Comparison of ENCODE assay signal across 8 mouse cellular contexts in the genomic region with DNA sequence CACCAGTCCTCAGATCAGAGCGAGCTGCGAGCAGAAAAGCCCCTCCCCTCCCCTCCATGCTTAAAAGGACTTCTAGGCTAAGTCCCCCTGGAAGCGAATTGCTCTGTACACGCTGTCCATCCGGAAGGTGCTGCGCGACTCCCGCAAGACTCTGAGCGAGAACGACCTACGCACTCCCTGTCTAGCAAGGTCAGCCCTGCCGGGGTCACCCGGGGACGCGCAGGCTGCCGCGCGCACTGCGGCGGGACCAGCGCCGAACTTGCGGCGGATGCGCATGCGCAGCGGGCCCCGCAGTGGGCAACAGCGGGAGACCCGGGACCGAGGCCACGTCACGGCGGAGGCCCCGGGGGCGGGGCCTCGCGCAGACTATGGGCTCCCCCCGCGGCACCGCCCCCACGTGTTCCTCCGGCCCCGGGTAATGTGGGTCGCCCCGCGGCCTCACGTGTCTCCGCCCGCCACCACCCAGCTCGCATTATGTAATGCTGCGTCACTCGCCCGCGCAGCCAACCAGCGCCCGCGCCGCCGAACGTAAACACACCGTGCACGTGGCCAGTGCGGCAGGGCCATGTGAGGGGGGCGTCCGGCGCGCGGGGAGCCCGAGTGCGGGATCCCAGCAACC. TPM values are rescaled to one million over a fixed set of nuclear protein-coding genes. Genes with fewer than 3 reads are reported as not detected.
DNase-seq lines count a peak whose midpoint lies in the region; TF ChIP-seq lines count a peak whose summit lies in the region.

No protein-coding gene starts in this region.

- intact Hi-C loops in gastrocnemius, adult 2 months (cut with DNase I) = loop anchor here (5.0 kb wide), 1 partner anchor 34 kb away; a partner anchor contains a TSS

- no peak for TF ChIP-seq CTCF in gastrocnemius, adult 2 months (IDR thresholded peaks at IDR 0.05)

- peak overlapping the region; percentile 99 for H3K4me3 ChIP-seq in gastrocnemius, adult 2 months
- H3K4me3 ChIP-seq in megakaryocyte, embryonic 14.5 days (replicated peaks) = peak overlapping the region; percentile 96

- H3K27me3 ChIP-seq in megakaryocyte, embryonic 14.5 days (replicated peaks) = no peaks in the 10 kb centered on the region

- DNase-seq in WW6 (ENCODE audit: low read depth, low spot score) = peak; percentile 88
- peak; percentile 95 to 97 for DNase-seq in cerebellum, postnatal 4 days (ENCODE audit: low spot score in 2 of 2)
- peak; percentile 99 for DNase-seq in gastrocnemius, adult 2 months
- peak; percentile 81 for DNase-seq in hindlimb bud, embryonic 11.5 days (ENCODE audit: extremely low spot score, low read depth, low spot score)
- DNase-seq in left cerebral cortex, adult 8-10 months (ENCODE audit: low spot score in 2 of 2) = peak; percentile 97 to 98
- DNase-seq in right cerebral cortex, postnatal 10 days (ENCODE audit: low spot score in 2 of 2) = peak; percentile 98
- DNase-seq in urinary bladder, postnatal 25 days (ENCODE audit: low spot score) = peak; percentile 95

- H3K36me3 ChIP-seq in megakaryocyte, embryonic 14.5 days (replicated peaks; ENCODE audit: low read length) = no peaks in the 10 kb centered on the region

- H3K4me1 ChIP-seq in megakaryocyte, embryonic 14.5 days = peaks cover 38% of the 10 kb centered on the region

- H3K9me3 ChIP-seq in megakaryocyte, embryonic 14.5 days = no peaks in the 10 kb centered on the region

- peak overlapping the region; percentile 100 for H3K27ac ChIP-seq in gastrocnemius, adult 2 months

RNA-seq across cellular contexts. Expression of a gene that starts 0.7 kb away (rescaled TPM):
- 10 to 100 TPM; 49.9 to 91.6 TPM for total RNA-seq in gastrocnemius, adult 2 months (2021)
- 100 to 1,000 TPM in 2 of 4 experiments, 10 to 100 TPM in 2; 95.3 to 114 (median 105) TPM for total RNA-seq in left cerebral cortex, adult 8-10 months (2022)
- polyA plus RNA-seq in megakaryocyte, embryonic 14.5 days (2012; ENCODE audit: insufficient read depth, low replicate concordance) = 0.32 TPM in 1 of 2 replicates, not detected in the other

RNA-seq across cellular contexts. Expression of a gene that starts 32.7 kb away (rescaled TPM):
- 10 to 100 TPM; 30.1 to 44.9 TPM for total RNA-seq in gastrocnemius, adult 2 months (2021)
- 10 to 100 TPM; 81.8 to 98.4 (median 95.8) TPM for total RNA-seq in left cerebral cortex, adult 8-10 months (2022)
- 0.51 TPM in 1 of 2 replicates, not detected in the other for polyA plus RNA-seq in megakaryocyte, embryonic 14.5 days (2012; ENCODE audit: insufficient read depth, low replicate concordance)

RNA-seq across cellular contexts. Expression of a gene that starts 33.0 kb away (rescaled TPM):
- total RNA-seq in gastrocnemius, adult 2 months (2021) = 100 to 1,000 TPM; 519 to 581 TPM
- total RNA-seq in left cerebral cortex, adult 8-10 months (2022) = 100 to 1,000 TPM; 388 to 418 (median 397) TPM
- 78.0 and 176 TPM in 2 replicates for polyA plus RNA-seq in megakaryocyte, embryonic 14.5 days (2012; ENCODE audit: insufficient read depth, low replicate concordance)

Comparison
In these comparisons a context has a peak if more than half of its experiments do, and no peak if none do; other contexts are left out.
1. Peak in every context shown above with its lines: DNase-seq, H3K4me3 ChIP-seq and H3K27ac ChIP-seq.